8 mouse cellular contexts compared by ENCODE assay signal in the genomic region with DNA sequence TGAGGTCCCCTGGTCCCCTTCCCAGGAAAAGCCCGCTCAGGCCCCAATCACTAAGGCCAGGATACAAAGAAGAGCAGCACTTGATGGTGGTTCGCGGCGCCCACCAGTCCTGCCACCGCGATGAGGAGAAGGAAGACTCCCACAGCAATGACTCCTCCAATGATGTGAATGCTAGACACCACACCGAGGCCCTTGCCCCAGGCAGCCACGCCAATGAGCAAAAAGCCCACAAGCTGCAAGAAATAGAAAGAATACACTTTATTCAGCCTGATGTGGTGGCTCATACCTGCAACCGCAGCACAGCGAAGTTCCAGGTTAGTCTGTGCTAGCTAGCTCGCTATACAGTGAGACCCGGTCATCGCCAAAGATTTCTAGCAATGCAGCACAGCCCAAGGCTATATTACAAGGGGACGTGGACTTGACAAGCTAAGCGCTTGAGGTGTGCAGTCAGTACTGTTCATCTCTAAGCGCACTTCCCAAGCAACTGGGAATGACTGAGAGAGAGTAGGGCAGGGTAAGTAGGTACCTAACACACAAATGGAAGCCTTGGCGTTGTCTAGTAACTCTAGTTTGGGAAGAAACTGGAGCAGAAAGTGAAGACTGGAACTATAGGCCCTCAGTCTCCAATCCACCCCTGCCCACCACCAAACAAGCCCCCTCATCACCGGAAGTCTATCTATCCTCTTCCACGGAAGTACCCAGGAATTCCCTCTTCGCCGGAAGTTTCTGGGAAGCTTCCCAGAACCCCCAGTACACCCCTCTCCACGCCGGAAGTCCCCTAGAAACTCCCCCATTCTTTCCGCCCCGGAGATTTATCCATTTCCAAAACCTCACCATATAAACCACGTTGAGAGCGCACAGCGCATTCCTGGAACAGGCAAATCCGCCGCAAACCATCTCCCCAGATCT. TPM values are rescaled to one million over a fixed set of nuclear protein-coding genes. Genes with fewer than 3 reads are reported as not detected.
DNase-seq lines count a peak whose midpoint lies in the region; ATAC-seq and TF ChIP-seq lines count a peak whose summit lies in the region.

No protein-coding gene starts in this region.

- H3K36me3 ChIP-seq in thymus, adult 2 months (ENCODE audit: control insufficient read depth, insufficient read depth, low read length): peaks cover 17% of the 10 kb centered on the region
- peaks cover 22% of the 10 kb centered on the region for H3K36me3 ChIP-seq in hindbrain, embryonic 11.5 days (ENCODE audit: control insufficient read depth, insufficient read depth, low read length)
- H3K36me3 ChIP-seq in midbrain, embryonic 10.5 days: peaks cover 44% of the 10 kb centered on the region

- TF ChIP-seq CTCF in cerebellum, adult 2 months (IDR thresholded peaks at IDR 0.05; ENCODE audit: borderline replicate concordance, insufficient read depth, low read depth, low read length): no peak
- no peak for TF ChIP-seq CTCF in thymus, adult 2 months (IDR thresholded peaks at IDR 0.05; ENCODE audit: borderline replicate concordance, control insufficient read depth, extremely low read depth, insufficient read depth, low read length, poor library complexity)

- no peaks in the 10 kb centered on the region for H3K27me3 ChIP-seq in cerebellum, adult 2 months (ENCODE audit: control insufficient read depth, insufficient read depth, low read length)
- H3K27me3 ChIP-seq in thymus, adult 2 months (ENCODE audit: control insufficient read depth, insufficient read depth, low read length): no peaks in the 10 kb centered on the region
- H3K27me3 ChIP-seq in hindbrain, embryonic 11.5 days (ENCODE audit: control insufficient read depth, insufficient read depth, low read length): no peaks in the 10 kb centered on the region
- no peaks in the 10 kb centered on the region for H3K27me3 ChIP-seq in midbrain, embryonic 10.5 days (ENCODE audit: low read depth, poor library complexity, severe bottlenecking)

- no peak for DNase-seq in cerebellum, adult 2 months
- no peak for DNase-seq in cerebellum, postnatal 36 days
- DNase-seq in thymus, adult 2 months: no peak
- DNase-seq in thymus, postnatal 4 days: no peak
- no peak for DNase-seq in hindbrain, embryonic 11.5 days (ENCODE audit: low spot score)
- DNase-seq in midbrain, embryonic 10.5 days (ENCODE audit: low spot score): peak; percentile 51
- DNase-seq in spleen, postnatal 36 days (ENCODE audit: low spot score in 2 of 2): no peak
- no peak for DNase-seq in ovary, postnatal 10 days (ENCODE audit: low spot score)

- peaks cover 5% of the 10 kb centered on the region; the same call in 1 of the 2 replicates for H3K4me1 ChIP-seq in cerebellum, adult 2 months (ENCODE audit: control insufficient read depth, insufficient read depth, low read length)
- H3K4me1 ChIP-seq in thymus, adult 2 months (replicated peaks; ENCODE audit: control insufficient read depth, insufficient read depth, low read length): peaks cover 23% of the 10 kb centered on the region
- peaks cover 4% of the 10 kb centered on the region; the same call in 1 of the 2 replicates for H3K4me1 ChIP-seq in hindbrain, embryonic 11.5 days (replicated peaks; ENCODE audit: control insufficient read depth, insufficient read depth, low read length)
- peaks cover 49% of the 10 kb centered on the region for H3K4me1 ChIP-seq in midbrain, embryonic 10.5 days

- WGBS in cerebellum, adult 2 months: 3% methylated on average over 30 of the region's 30 CpGs
- 10% methylated on average over 30 of the region's 30 CpGs for WGBS in thymus, adult 2 months
- 6% methylated on average over 30 of the region's 30 CpGs for WGBS in hindbrain, embryonic 11.5 days
- 9% methylated on average over 30 of the region's 30 CpGs for WGBS in midbrain, embryonic 10.5 days

- 0 out of 2 replicates have a peak, but pooled peaks have one; percentile 3 for TF ChIP-seq POLR2A in cerebellum, adult 2 months (IDR thresholded peaks at IDR 0.05; ENCODE audit: borderline replicate concordance, insufficient read depth, low read length)
- no peak for TF ChIP-seq POLR2A in thymus, adult 2 months (IDR thresholded peaks at IDR 0.05; ENCODE audit: control insufficient read depth, extremely low read depth, insufficient read depth, low read length, poor library complexity)

- peak overlapping the region; percentile 91 for H3K4me3 ChIP-seq in cerebellum, adult 2 months (replicated peaks; ENCODE audit: insufficient read depth, low read depth, low read length)
- H3K4me3 ChIP-seq in thymus, adult 2 months (ENCODE audit: control insufficient read depth, insufficient read depth, low read length): peak overlapping the region; percentile 44
- H3K4me3 ChIP-seq in hindbrain, embryonic 11.5 days (ENCODE audit: low read depth, low read length): peak overlapping the region; percentile 53
- peak overlapping the region; percentile 71 for H3K4me3 ChIP-seq in midbrain, embryonic 10.5 days

- H3K27ac ChIP-seq in cerebellum, adult 2 months (ENCODE audit: insufficient read depth, low read length): peak overlapping the region; percentile 49
- peak overlapping the region; percentile 2; the same call in 1 of the 2 replicates for H3K27ac ChIP-seq in thymus, adult 2 months (ENCODE audit: control insufficient read depth, insufficient read depth, low read length)
- peak overlapping the region; percentile 79 for H3K27ac ChIP-seq in hindbrain, embryonic 11.5 days (ENCODE audit: low read depth, low read length)
- peak overlapping the region; percentile 92 for H3K27ac ChIP-seq in midbrain, embryonic 10.5 days (replicated peaks)

- ATAC-seq in hindbrain, embryonic 11.5 days (ENCODE audit: low FRiP score): peak; percentile 82

- peak overlapping the region; percentile 52 for H3K9ac ChIP-seq in hindbrain, embryonic 11.5 days (ENCODE audit: low read depth, low read length)

- no peaks in the 10 kb centered on the region for H3K9me3 ChIP-seq in hindbrain, embryonic 11.5 days (ENCODE audit: control insufficient read depth, low read length)
- no peaks in the 10 kb centered on the region for H3K9me3 ChIP-seq in midbrain, embryonic 10.5 days (replicated peaks)

- H3K4me2 ChIP-seq in hindbrain, embryonic 11.5 days (replicated peaks; ENCODE audit: low read depth, low read length): peak overlapping the region; percentile 91

RNA-seq across cellular contexts. Expression of gene Tspan31, which starts 0.5 kb away (rescaled TPM):
- polyA plus RNA-seq in cerebellum, adult 2 months (2012; rRNA removed): 81.6 and 84.6 TPM in 2 replicates
- 39.5 and 45.2 TPM in 2 replicates for polyA plus RNA-seq in thymus, adult 2 months (2012; rRNA removed)
- 111 and 140 TPM in 2 replicates for polyA plus RNA-seq in hindbrain, embryonic 11.5 days (2014; fragmentation: Nextera tagmentation; extraction: Ambion mirVana)
- polyA plus RNA-seq in midbrain, embryonic 10.5 days (2016; fragmentation: Nextera tagmentation; extraction: Ambion mirVana): 197 and 208 TPM in 2 replicates

RNA-seq across cellular contexts. Expression of gene Agap2, which starts 5.5 kb away (rescaled TPM):
- 99.5 and 109 TPM in 2 replicates for polyA plus RNA-seq in cerebellum, adult 2 months (2012; rRNA removed)
- 123 and 149 TPM in 2 replicates for polyA plus RNA-seq in thymus, adult 2 months (2012; rRNA removed)
- 0.68 and 1.2 TPM in 2 replicates for polyA plus RNA-seq in hindbrain, embryonic 11.5 days (2014; fragmentation: Nextera tagmentation; extraction: Ambion mirVana)
- 0.10 and 0.19 TPM in 2 replicates for polyA plus RNA-seq in midbrain, embryonic 10.5 days (2016; fragmentation: Nextera tagmentation; extraction: Ambion mirVana)

RNA-seq across cellular contexts. Expression of gene Cdk4, which starts 6.2 kb away (rescaled TPM):
- polyA plus RNA-seq in cerebellum, adult 2 months (2012; rRNA removed): 141 and 143 TPM in 2 replicates
- polyA plus RNA-seq in thymus, adult 2 months (2012; rRNA removed): 375 and 384 TPM in 2 replicates
- polyA plus RNA-seq in hindbrain, embryonic 11.5 days (2014; fragmentation: Nextera tagmentation; extraction: Ambion mirVana): 2,639 and 2,665 TPM in 2 replicates
- polyA plus RNA-seq in midbrain, embryonic 10.5 days (2016; fragmentation: Nextera tagmentation; extraction: Ambion mirVana): 2,811 and 2,916 TPM in 2 replicates

RNA-seq across cellular contexts. Expression of gene March9, which starts 9.6 kb away (rescaled TPM):
- 11.8 TPM in 2 replicates for polyA plus RNA-seq in cerebellum, adult 2 months (2012; rRNA removed)
- polyA plus RNA-seq in thymus, adult 2 months (2012; rRNA removed): 4.4 and 5.4 TPM in 2 replicates
- 3.6 and 4.2 TPM in 2 replicates for polyA plus RNA-seq in hindbrain, embryonic 11.5 days (2014; fragmentation: Nextera tagmentation; extraction: Ambion mirVana)
- polyA plus RNA-seq in midbrain, embryonic 10.5 days (2016; fragmentation: Nextera tagmentation; extraction: Ambion mirVana): 1.3 and 1.7 TPM in 2 replicates

RNA-seq across cellular contexts. Expression of gene Cyp27b1, which starts 21.5 kb away (rescaled TPM):
- polyA plus RNA-seq in cerebellum, adult 2 months (2012; rRNA removed): 0.19 and 0.29 TPM in 2 replicates
- polyA plus RNA-seq in thymus, adult 2 months (2012; rRNA removed): 0.32 and 0.38 TPM in 2 replicates
- 0.11 and 0.20 TPM in 2 replicates for polyA plus RNA-seq in hindbrain, embryonic 11.5 days (2014; fragmentation: Nextera tagmentation; extraction: Ambion mirVana)
- polyA plus RNA-seq in midbrain, embryonic 10.5 days (2016; fragmentation: Nextera tagmentation; extraction: Ambion mirVana): 0.07 and 0.22 TPM in 2 replicates

Comparison
In these comparisons a context has a peak if more than half of its experiments do, and no peak if none do; other contexts are left out.
1. H3K27ac ChIP-seq: peak in every context shown above with its lines; median percentile 92 in midbrain, embryonic 10.5 days; 79 in hindbrain, embryonic 11.5 days; 49 in cerebellum, adult 2 months; 2 in thymus, adult 2 months.
2. RNA of gene Agap2, which starts 5.5 kb away (polyA plus RNA-seq): 123 to 149 TPM in thymus, adult 2 months and 99.5 to 109 TPM in cerebellum, adult 2 months; 0.68 to 1.2 TPM in hindbrain, embryonic 11.5 days and 0.10 to 0.19 TPM in midbrain, embryonic 10.5 days; every median in the first group is over 10 times any median in the second.
3. Peak in every context shown above with its lines, with median percentiles within 50 percentile points of each other: H3K4me3 ChIP-seq.